Mouse (Mus musculus): Measurements from ENCODE around the gene Traf3ip3.

Gene Traf3ip3

GRCm38 (mm10) chr1:193201383-193201778 lies at the start of gene Traf3ip3:
Gene Traf3ip3 (minus strand): TSS chr1:193201703.
- no peak for DNase-seq

- DNase-seq: no peak
Observed at GRCm38 (mm10) chr1:193250026-193250425, 48.5 kb upstream of the Traf3ip3 start.

GRCm38 (mm10) chr1:193244235-193244634 lies 42.7 kb upstream of the Traf3ip3 start:
- no peak for DNase-seq

GRCm38 (mm10) chr1:193243571-193244193 lies 42.2 kb upstream of the Traf3ip3 start:
- DNase-seq: no peak

GRCm38 (mm10) chr1:193242863-193243262 lies 41.4 kb upstream of the Traf3ip3 start:
- DNase-seq: no peak

- no peak for DNase-seq
Observed at GRCm38 (mm10) chr1:193242238-193242637, 40.7 kb upstream of the Traf3ip3 start.

- no peak for DNase-seq
Observed at GRCm38 (mm10) chr1:193241436-193241835, 39.9 kb upstream of the Traf3ip3 start.

GRCm38 (mm10) chr1:193238426-193238825 lies 36.9 kb upstream of the Traf3ip3 start:
- DNase-seq: no peak

GRCm38 (mm10) chr1:193234930-193235329 lies 33.4 kb upstream of the Traf3ip3 start:
- DNase-seq: no peak

- DNase-seq: no peak
Observed at GRCm38 (mm10) chr1:193234130-193234645, 32.7 kb upstream of the Traf3ip3 start.

- DNase-seq: no peak
Observed at GRCm38 (mm10) chr1:193232732-193233131, 31.2 kb upstream of the Traf3ip3 start.

- DNase-seq: no peak
Observed at GRCm38 (mm10) chr1:193230935-193231334, 29.4 kb upstream of the Traf3ip3 start.

GRCm38 (mm10) chr1:193230531-193230930 lies 29.0 kb upstream of the Traf3ip3 start:
- no peak for DNase-seq

GRCm38 (mm10) chr1:193229570-193229969 lies 28.1 kb upstream of the Traf3ip3 start:
- no peak for DNase-seq

GRCm38 (mm10) chr1:193227537-193227936 lies 26.0 kb upstream of the Traf3ip3 start:
- DNase-seq: no peak

- no peak for DNase-seq
Observed at GRCm38 (mm10) chr1:193226724-193227522, 25.4 kb upstream of the Traf3ip3 start.

GRCm38 (mm10) chr1:193226114-193226513 lies 24.6 kb upstream of the Traf3ip3 start:
- no peak for DNase-seq

- DNase-seq: peak; percentile 29
Observed at GRCm38 (mm10) chr1:193225531-193225930, 24.0 kb upstream of the Traf3ip3 start.

- no peak for DNase-seq
Observed at GRCm38 (mm10) chr1:193220408-193220807, 18.9 kb upstream of the Traf3ip3 start.

- DNase-seq: no peak
Observed at GRCm38 (mm10) chr1:193216000-193216399, 14.5 kb upstream of the Traf3ip3 start.

- no peak for DNase-seq
Observed at GRCm38 (mm10) chr1:193214053-193214452, 12.6 kb upstream of the Traf3ip3 start.

GRCm38 (mm10) chr1:193211371-193211770 lies 9.9 kb upstream of the Traf3ip3 start:
- DNase-seq: no peak

GRCm38 (mm10) chr1:193208178-193208577 lies 6.7 kb upstream of the Traf3ip3 start:
- DNase-seq: peak; percentile 58

- DNase-seq: no peak
Observed at GRCm38 (mm10) chr1:193207503-193207902, 6.0 kb upstream of the Traf3ip3 start, which contains the start of gene Lamb3. Gene Lamb3 (plus strand): TSS chr1:193207699.

Data from embryo, embryonic 11 days (tissue).